Mouse (Mus musculus): ENCODE measurements at regions not wholly inside any gene's neighbourhood (a gene's known extent, or its start where the extent isn't known, plus 50 kb on each side); places are given as distances from the start of the nearest gene placed in this dataset.

- no peak for DNase-seq
Measured at GRCm38 (mm10) chr9:52591188-52591587, 88.4 kb downstream of the AI593442 start.

GRCm38 (mm10) chr9:52574066-52574465 lies 105.5 kb downstream of the AI593442 start:
- DNase-seq, result no peak

GRCm38 (mm10) chr9:52551577-52552281 lies 127.9 kb downstream of the AI593442 start:
- no peak for DNase-seq

GRCm38 (mm10) chr9:52546071-52546470 lies 133.5 kb downstream of the AI593442 start:
- DNase-seq, result no peak

GRCm38 (mm10) chr9:52539086-52539485 lies 140.5 kb downstream of the AI593442 start:
- no peak for DNase-seq

- no peak for DNase-seq
Measured at GRCm38 (mm10) chr9:52529444-52529915, 150.1 kb downstream of the AI593442 start.

GRCm38 (mm10) chr9:52500487-52500886 lies 179.1 kb downstream of the AI593442 start:
- DNase-seq, result no peak

GRCm38 (mm10) chr9:52495483-52496270 lies 183.9 kb downstream of the AI593442 start:
- DNase-seq, result no peak

- DNase-seq, result no peak
Measured at GRCm38 (mm10) chr9:52492947-52493505, 186.6 kb downstream of the AI593442 start.

GRCm38 (mm10) chr9:52473555-52474196 lies 205.9 kb downstream of the AI593442 start:
- DNase-seq, result no peak

GRCm38 (mm10) chr9:52472859-52473258 lies 206.7 kb downstream of the AI593442 start:
- no peak for DNase-seq

- DNase-seq, result no peak
Measured at GRCm38 (mm10) chr9:52458518-52458917, 221.1 kb downstream of the AI593442 start.

- no peak for DNase-seq
Measured at GRCm38 (mm10) chr9:52454445-52454844, 225.1 kb downstream of the AI593442 start.

GRCm38 (mm10) chr9:52451792-52452191 lies 227.8 kb downstream of the AI593442 start:
- no peak for DNase-seq

- no peak for DNase-seq
Measured at GRCm38 (mm10) chr9:52448245-52448644, 231.3 kb downstream of the AI593442 start.

GRCm38 (mm10) chr9:52443228-52443627 lies 236.4 kb downstream of the AI593442 start:
- DNase-seq, result no peak

GRCm38 (mm10) chr9:52434215-52434614 lies 245.4 kb downstream of the AI593442 start:
- DNase-seq, result no peak

GRCm38 (mm10) chr9:52425413-52425812 lies 254.2 kb downstream of the AI593442 start:
- DNase-seq, result no peak

- DNase-seq, result no peak
Measured at GRCm38 (mm10) chr9:52422622-52423021, 254.2 kb upstream of the Zc3h12c start.

- DNase-seq, result no peak
Measured at GRCm38 (mm10) chr9:52415706-52416105, 247.3 kb upstream of the Zc3h12c start.

- DNase-seq, result no peak
Measured at GRCm38 (mm10) chr9:52407841-52408240, 239.5 kb upstream of the Zc3h12c start.

GRCm38 (mm10) chr9:52402496-52402895 lies 234.1 kb upstream of the Zc3h12c start:
- no peak for DNase-seq

GRCm38 (mm10) chr9:52379031-52379430 lies 210.7 kb upstream of the Zc3h12c start:
- DNase-seq, result no peak

Data from thymus, adult 18-20 months (tissue).